Mouse (Mus musculus) forebrain, postnatal 0 days (tissue): ENCODE results near the gene Eif5. TPM values are rescaled to one million over a fixed set of nuclear protein-coding genes. Genes with fewer than 3 reads are reported as not detected.

Experiments used
- ATAC-seq: fragments of 200-750 bp; cut with Nextera tagmentation; 2 replicates; pipeline ENCODE4 v1.8.0; 2017; ENCODE audit warnings: mild to moderate bottlenecking, moderate library complexity
- DNase-seq: peaks from one replicate; pipeline ENCODE4 v3.0.0-alpha.2; 2015
- H3K27ac ChIP-seq: fragments of 300-500 bp; sonication (generic); 2 replicates; pipeline ENCODE4 v1.5.1; 2014; ENCODE audit warnings: low read depth, mild to moderate bottlenecking, antibody characterized with exemption, low read length, moderate library complexity, mixed read lengths
- H3K27me3 ChIP-seq: fragments of 300-500 bp; sonication (generic); 2 replicates; pipeline ENCODE4 v1.6.1; 2014; ENCODE audit warnings: mild to moderate bottlenecking, low read length, mixed read lengths; ENCODE audit not compliant: insufficient read depth
- H3K36me3 ChIP-seq: fragments of 300-500 bp; sonication (generic); 2 replicates; pipeline ENCODE4 v1.6.1; 2014; ENCODE audit warnings: mild to moderate bottlenecking, moderate library complexity; ENCODE audit not compliant: insufficient read depth
- H3K4me1 ChIP-seq: fragments of 300-500 bp; sonication (generic); 2 replicates; pipeline ENCODE4 v1.6.1; 2014; ENCODE audit warnings: antibody characterized with exemption; ENCODE audit not compliant: insufficient read depth
- H3K4me2 ChIP-seq: fragments of 300-500 bp; sonication (generic); 2 replicates; pipeline ENCODE4 v1.6.1; 2014; ENCODE audit warnings: low read depth, mild to moderate bottlenecking, moderate library complexity
- H3K4me3 ChIP-seq: fragments of 300-500 bp; sonication (generic); 2 replicates; pipeline ENCODE4 v1.5.1; 2014; ENCODE audit warnings: low read depth, low read length, mixed read lengths
- H3K9ac ChIP-seq: fragments of 300-500 bp; sonication (generic); 2 replicates; pipeline ENCODE4 v1.6.1; 2014; ENCODE audit warnings: mild to moderate bottlenecking
- H3K9me3 ChIP-seq: fragments of 300-500 bp; sonication (generic); 2 replicates; pipeline ENCODE4 v1.6.1; 2016; ENCODE audit warnings: low read length
- CTCF ChIP-seq: sonication (generic); IDR thresholded peaks from 2 replicates; pipeline ENCODE4 v1.5.1; 2016; ENCODE audit warnings: antibody characterized with exemption, control low read depth, low read depth
- WGBS: fragments of 180-500 bp; shearing (Covaris S2); extraction: QIAGEN DNeasy Blood & Tissue Kit; methylation state at CpG from one replicate; pipeline ENCODE4 v1.1.7; 2014; 5-methylcytosine and 5-hydroxymethylcytosine counted together
- polyA plus RNA-seq: library from polyadenylated mRNA; unstranded; fragments of >200 nt; fragmentation: Nextera tagmentation; extraction: Ambion mirVana; gene quantifications from 2 replicates; pipeline ENCODE4 v1.2.1, GENCODE M21; 2015
- total RNA-seq: library from RNA; depleted of rRNA; stranded (reverse); fragments of >200 nt; gene quantifications from 2 replicates; pipeline ENCODE4 v1.2.3, GENCODE M21; 2014

The Eif5 gene
- total and polyA plus RNA-seq, 2 experiments from 2014 or later: 366 to 648 TPM

DNA sequence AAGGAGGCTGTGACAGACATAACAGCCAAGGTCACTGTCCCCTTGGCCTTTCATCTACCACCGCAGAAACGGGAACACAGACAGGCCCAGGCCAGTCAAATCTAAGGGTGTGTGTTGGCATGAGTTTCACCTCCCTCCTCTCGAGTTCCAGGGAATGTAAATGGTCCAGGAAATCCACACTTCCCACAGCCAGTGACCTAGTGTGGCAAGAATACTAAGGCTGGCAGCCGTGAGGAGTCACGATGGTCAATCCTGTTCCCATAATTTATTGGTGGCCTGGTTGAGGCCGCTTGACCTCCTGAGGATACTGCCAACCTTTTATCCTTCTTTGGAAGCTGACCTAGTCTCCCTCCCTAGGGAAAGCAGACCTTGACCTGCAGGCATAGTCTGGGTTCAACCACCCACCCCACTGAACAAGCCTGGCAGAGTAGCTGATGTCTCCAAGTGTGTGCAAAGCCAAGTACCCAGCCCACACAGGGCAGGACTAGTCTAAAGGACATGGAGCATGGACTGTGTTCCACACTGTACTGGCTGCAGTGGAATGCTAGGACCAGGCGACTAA, 23.5 kb upstream of the Eif5 start:
- ATAC-seq: peak; percentile 62
- H3K27me3 ChIP-seq: no peaks in the 10 kb centered on the region
- peak overlapping the region; percentile 45 for H3K27ac ChIP-seq
- H3K4me3 ChIP-seq: no peak overlapping the region
- no peak overlapping the region for H3K4me2 ChIP-seq
- no peak for DNase-seq
- no peaks in the 10 kb centered on the region for H3K4me1 ChIP-seq
- H3K36me3 ChIP-seq: no peaks in the 10 kb centered on the region
- H3K9me3 ChIP-seq: no peaks in the 10 kb centered on the region
- TF ChIP-seq CTCF: no peak
- H3K9ac ChIP-seq: no peak overlapping the region
- WGBS: 72% methylated on average over 7 of the region's 7 CpGs

DNA sequence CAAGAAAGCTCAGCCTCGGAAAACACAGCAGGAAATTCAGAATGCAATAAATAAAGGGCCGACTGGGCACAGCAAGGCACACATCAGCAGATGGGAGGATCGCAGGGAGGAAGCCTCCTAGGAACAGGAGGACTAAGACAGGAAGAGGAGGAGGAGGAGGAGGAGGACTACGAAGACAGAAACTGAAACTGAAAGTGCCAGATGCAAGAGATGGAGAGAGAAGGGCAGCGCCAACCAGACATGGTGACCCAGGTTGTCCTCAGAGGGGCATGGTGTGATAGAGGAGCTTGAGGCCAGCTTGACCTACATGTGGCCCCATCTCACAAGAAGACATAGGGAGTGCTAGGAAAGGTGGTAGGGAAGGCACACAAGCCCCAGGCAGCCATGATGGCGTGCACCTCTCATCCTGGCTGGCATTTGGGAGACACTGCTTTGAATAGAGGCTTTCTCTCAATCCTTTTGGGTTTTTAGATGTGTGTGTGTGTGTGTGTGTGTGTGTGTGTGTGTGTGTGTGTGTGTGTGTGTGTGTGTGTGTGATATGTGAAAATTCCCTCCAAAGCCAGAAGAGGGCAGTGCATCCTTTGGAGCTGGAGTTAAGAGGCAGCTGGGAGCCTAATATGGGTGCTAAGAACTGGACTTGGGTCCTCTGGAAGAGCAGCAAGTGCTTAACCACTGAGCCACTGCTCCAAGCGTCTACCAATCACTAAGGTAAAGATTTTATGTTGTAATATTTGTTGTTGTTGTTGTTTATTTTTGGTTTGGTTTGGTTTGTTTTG, 22.8 kb upstream of the Eif5 start:
- DNase-seq (no peak), ATAC-seq (no peak)
- no peaks in the 10 kb centered on the region for H3K9me3 ChIP-seq
- H3K27me3 ChIP-seq: no peaks in the 10 kb centered on the region
- no peak overlapping the region for H3K4me3 ChIP-seq
- WGBS: 80% methylated on average over 7 of the region's 7 CpGs
- no peak overlapping the region for H3K9ac ChIP-seq
- TF ChIP-seq CTCF: no peak
- H3K4me1 ChIP-seq: no peaks in the 10 kb centered on the region
- H3K4me2 ChIP-seq: no peak overlapping the region
- H3K27ac ChIP-seq: peak overlapping the region; percentile 45
- no peaks in the 10 kb centered on the region for H3K36me3 ChIP-seq

- Histone ChIP-seq H3K27ac (no peak overlapping the region), H3K36me3 (no peaks in the 10 kb centered on the region), H3K4me3 (no peak overlapping the region), H3K4me2 (no peak overlapping the region), H3K27me3 (no peaks in the 10 kb centered on the region), H3K4me1 (no peaks in the 10 kb centered on the region), H3K9ac (no peak overlapping the region), H3K9me3 (no peaks in the 10 kb centered on the region)
- TF ChIP-seq CTCF: no peak
- DNase-seq (no peak), ATAC-seq (no peak)
- WGBS: 84% methylated on average over 5 of the region's 5 CpGs
Observed at GRCm38 (mm10) chr12:111515920-111516319, 21.9 kb upstream of the Eif5 start.

- Histone ChIP-seq H3K4me2 (no peak overlapping the region), H3K4me3 (no peak overlapping the region), H3K9ac (no peak overlapping the region), H3K27ac (no peak overlapping the region), H3K4me1 (no peaks in the 10 kb centered on the region), H3K27me3 (no peaks in the 10 kb centered on the region), H3K36me3 (no peaks in the 10 kb centered on the region), H3K9me3 (no peaks in the 10 kb centered on the region)
- ATAC-seq (no peak), DNase-seq (no peak)
- no peak for TF ChIP-seq CTCF
- 92% methylated on average over 6 of the region's 6 CpGs for WGBS
Observed at GRCm38 (mm10) chr12:111516826-111517225, 21.0 kb upstream of the Eif5 start.

GRCm38 (mm10) chr12:111517901-111518300, 19.9 kb upstream of the Eif5 start:
- no peaks in the 10 kb centered on the region for H3K4me1 ChIP-seq
- no peaks in the 10 kb centered on the region for H3K36me3 ChIP-seq
- no peak overlapping the region for H3K4me3 ChIP-seq
- no peak overlapping the region for H3K9ac ChIP-seq
- H3K27me3 ChIP-seq: no peaks in the 10 kb centered on the region
- no peak overlapping the region for H3K4me2 ChIP-seq
- no peak for ATAC-seq
- 62% methylated on average over 4 of the region's 4 CpGs for WGBS
- no peak for DNase-seq
- TF ChIP-seq CTCF: no peak
- H3K9me3 ChIP-seq: no peaks in the 10 kb centered on the region
- H3K27ac ChIP-seq: no peak overlapping the region

DNA sequence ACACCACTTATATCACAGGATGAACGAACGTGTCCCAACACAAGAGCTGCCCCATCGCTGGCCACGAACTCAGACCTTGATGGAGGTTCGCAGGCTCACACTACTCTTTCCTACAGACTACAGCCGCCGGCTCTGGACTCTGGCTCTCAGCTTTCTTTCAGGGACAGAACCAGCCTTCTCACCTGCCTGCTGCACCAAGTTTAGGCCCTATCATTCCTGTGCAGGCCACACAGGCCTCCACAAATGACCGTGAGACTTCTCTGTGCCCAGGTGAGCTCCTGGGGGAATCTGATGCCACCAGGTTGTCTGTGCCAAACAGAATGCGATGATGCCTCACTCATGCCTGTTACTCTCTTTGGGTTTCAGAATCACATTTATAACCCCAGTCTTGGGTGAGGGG, 19.4 kb upstream of the Eif5 start:
- Histone ChIP-seq H3K9ac (no peak overlapping the region), H3K9me3 (no peaks in the 10 kb centered on the region), H3K27me3 (no peaks in the 10 kb centered on the region), H3K27ac (no peak overlapping the region), H3K4me3 (no peak overlapping the region), H3K4me2 (no peak overlapping the region), H3K4me1 (no peaks in the 10 kb centered on the region), H3K36me3 (no peaks in the 10 kb centered on the region)
- ATAC-seq (no peak), DNase-seq (no peak)
- TF ChIP-seq CTCF: no peak
- 90% methylated on average over 9 of the region's 9 CpGs for WGBS

DNA sequence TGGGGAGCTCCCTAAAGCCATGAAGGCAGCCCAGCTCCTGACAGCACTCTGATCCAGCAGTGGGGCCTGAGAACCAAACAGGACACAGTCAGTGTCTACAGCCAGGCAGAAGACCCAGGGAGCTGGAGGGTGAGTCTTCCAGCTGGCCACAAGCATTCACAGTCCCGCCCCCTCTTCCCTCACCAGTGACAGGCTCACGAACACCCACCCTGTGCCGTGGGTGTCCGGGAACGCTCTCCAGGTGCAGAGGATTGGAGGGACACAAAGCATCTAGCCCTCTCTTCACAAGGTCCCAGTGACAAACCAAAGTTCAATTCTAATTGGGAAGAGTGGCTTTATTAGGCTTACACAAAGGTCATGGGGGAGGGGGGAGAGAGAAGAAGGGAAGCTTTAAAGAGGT, 18.0 kb upstream of the Eif5 start:
- no peak for DNase-seq
- no peak overlapping the region for H3K9ac ChIP-seq
- H3K4me3 ChIP-seq: no peak overlapping the region
- WGBS: 69% methylated on average over 5 of the region's 5 CpGs
- TF ChIP-seq CTCF: no peak
- no peaks in the 10 kb centered on the region for H3K9me3 ChIP-seq
- H3K36me3 ChIP-seq: no peaks in the 10 kb centered on the region
- no peaks in the 10 kb centered on the region for H3K27me3 ChIP-seq
- H3K27ac ChIP-seq: no peak overlapping the region
- no peaks in the 10 kb centered on the region for H3K4me1 ChIP-seq
- H3K4me2 ChIP-seq: no peak overlapping the region
- ATAC-seq: no peak
